In the genomic region with DNA sequence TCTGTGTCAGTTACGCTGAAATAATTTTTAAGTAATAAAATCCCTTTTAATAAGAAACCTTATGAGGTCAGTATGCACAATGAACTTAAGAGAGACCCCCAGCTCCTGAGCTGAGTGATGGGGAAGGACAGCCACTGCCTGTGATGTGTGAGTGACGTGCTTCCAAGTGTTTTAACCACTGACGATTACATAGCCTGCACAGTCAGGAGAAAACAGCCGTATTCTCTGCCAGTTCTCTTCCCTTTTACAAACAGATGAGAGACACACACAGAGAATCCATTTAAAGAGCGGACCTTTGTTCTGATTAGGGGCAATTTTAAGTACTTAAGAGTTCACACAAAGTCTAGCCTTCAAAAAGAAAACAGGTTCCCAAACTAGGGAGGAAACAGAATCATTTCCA, we compare ENCODE assay signal across 10 mouse cellular contexts. TPM values are rescaled to one million over a fixed set of nuclear protein-coding genes. Genes with fewer than 3 reads are reported as not detected.
DNase-seq lines count a peak whose midpoint lies in the region; ATAC-seq and TF ChIP-seq lines count a peak whose summit lies in the region.
"Had no signal": no experiment of that assay in that cellular context is flagged by ENCODE, and none has a peak within 500 bp of the region (broad histone marks: within the 10 kb centered on the region; RNA-seq: fewer than 3 reads in every experiment).

No protein-coding gene starts in this region.

- H3K79me2 ChIP-seq in CH12.LX (replicated peaks; ENCODE audit: control insufficient read depth, extremely low read depth, insufficient read depth, poor library complexity, severe bottlenecking), result peaks cover 16% of the 10 kb centered on the region

- no peak for TF ChIP-seq CTCF in CH12.LX (conservative IDR thresholded peaks at IDR 0.05 in 1 of 2, IDR thresholded peaks at IDR 0.05 in 1 of 2; ENCODE audit: low read depth in 2 of 2, low read length in 2 of 2)
- no peak for TF ChIP-seq CTCF in forebrain, postnatal 0 days (IDR thresholded peaks at IDR 0.05; ENCODE audit: low read depth)
- no peak for TF ChIP-seq CTCF in liver, embryonic 14.5 days (IDR thresholded peaks at IDR 0.05; ENCODE audit: low read depth)

- no peaks in the 10 kb centered on the region for H3K36me3 ChIP-seq in heart, embryonic 11.5 days (ENCODE audit: control insufficient read depth, insufficient read depth, low read length)
- H3K36me3 ChIP-seq in CH12.LX (replicated peaks in 1 of 2; ENCODE audit: control insufficient read depth in 1 of 2, insufficient read depth in 1 of 2, low read length in 1 of 2), result no peaks in the 10 kb centered on the region
- H3K36me3 ChIP-seq in forebrain, postnatal 0 days (ENCODE audit: insufficient read depth), result no peaks in the 10 kb centered on the region
- no peaks in the 10 kb centered on the region for H3K36me3 ChIP-seq in liver, embryonic 14.5 days (replicated peaks; ENCODE audit: control insufficient read depth, insufficient read depth, low read depth)

- peak overlapping the region; percentile 64; the same call in 1 of the 2 replicates for H3K4me3 ChIP-seq in heart, embryonic 11.5 days (ENCODE audit: low read depth, low read length)
- peak overlapping the region in 1 of 3 experiments; percentile 78 for H3K4me3 ChIP-seq in CH12.LX (replicated peaks in 1 of 3; ENCODE audit: low read depth in 2 of 3, low read length in 2 of 3, poor library complexity in 1 of 3)
- H3K4me3 ChIP-seq in forebrain, postnatal 0 days (ENCODE audit: low read depth, low read length), result peak overlapping the region; percentile 48
- H3K4me3 ChIP-seq in liver, embryonic 14.5 days (ENCODE audit: insufficient read depth in 1 of 2, low read depth in 2 of 2, low read length in 2 of 2), result no peak overlapping the region

- H3K27ac ChIP-seq in heart, embryonic 11.5 days (ENCODE audit: low read depth, low read length), result 0 out of 2 replicates have a peak overlapping the region, but pooled peaks have one; percentile 35
- H3K27ac ChIP-seq in CH12.LX (ENCODE audit: insufficient read depth, low read depth), result no peak overlapping the region
- peak overlapping the region; percentile 46; the same call in 1 of the 2 replicates for H3K27ac ChIP-seq in forebrain, postnatal 0 days (ENCODE audit: low read depth, low read length)
- H3K27ac ChIP-seq in liver, embryonic 14.5 days, result no peak overlapping the region
- H3K27ac ChIP-seq: macrophage had no signal

- H3K4me2 ChIP-seq in heart, embryonic 11.5 days, result peak overlapping the region; percentile 89
- H3K4me2 ChIP-seq in CH12.LX (ENCODE audit: insufficient read depth, low read depth, poor library complexity, severe bottlenecking), result peak overlapping the region; percentile 44
- peak overlapping the region; percentile 88 for H3K4me2 ChIP-seq in forebrain, postnatal 0 days (ENCODE audit: low read depth)
- peak overlapping the region; percentile 61 for H3K4me2 ChIP-seq in liver, embryonic 14.5 days (ENCODE audit: low read depth)

- dilution Hi-C loops in CH12.LX (cut with MboI; ENCODE audit: extremely low pct_ligation_motif_present, extremely low pct_unique_long_range_greater_than_20kb, low sequenced_read_pairs), result no loop called here

- intact Hi-C loops in heart, postnatal 25 days (cut with DNase I), result loop anchor here (5.0 kb wide), 1 partner anchor 40 kb away; no protein-coding TSS in a partner anchor
- intact Hi-C loops in left cerebral cortex, postnatal 10 days (cut with DNase I), result no loop called here

- no peaks in the 10 kb centered on the region for H3K9me3 ChIP-seq in heart, embryonic 11.5 days (replicated peaks; ENCODE audit: control insufficient read depth, low read length)
- H3K9me3 ChIP-seq in CH12.LX (replicated peaks; ENCODE audit: low read length), result no peaks in the 10 kb centered on the region
- H3K9me3 ChIP-seq in forebrain, postnatal 0 days (ENCODE audit: low read length), result no peaks in the 10 kb centered on the region
- no peaks in the 10 kb centered on the region for H3K9me3 ChIP-seq in liver, embryonic 14.5 days (ENCODE audit: control insufficient read depth, low read length)

- no peak for ATAC-seq in heart, embryonic 11.5 days (replicated peaks; ENCODE audit: insufficient number of reproducible peaks, low FRiP score, low TSS enrichment)
- ATAC-seq in forebrain, postnatal 0 days, result peak; percentile 74
- ATAC-seq in liver, embryonic 14.5 days (ENCODE audit: insufficient read depth), result no peak

- TF ChIP-seq RAD21 in CH12.LX (IDR thresholded peaks at IDR 0.05; ENCODE audit: low read depth, low read length), result no peak

- in situ Hi-C loops in CH12.LX (cut with MboI; ENCODE audit: low pct_ligation_motif_present, low pct_unique_long_range_greater_than_20kb, low sequenced_read_pairs), result loop anchor here (5.0 kb wide), 1 partner anchor 40 kb away; no protein-coding TSS in a partner anchor

- 42% methylated on average over 5 of the region's 5 CpGs for WGBS in heart, embryonic 11.5 days (ENCODE audit: insufficient replicate concordance)
- 28% methylated on average over 5 of the region's 5 CpGs for WGBS in forebrain, postnatal 0 days
- WGBS in liver, embryonic 14.5 days (ENCODE audit: insufficient replicate concordance), result 38% methylated on average over 5 of the region's 5 CpGs

- DNase-seq in heart, postnatal 25 days (ENCODE audit: low spot score), result no peak
- DNase-seq in CH12.LX (ENCODE audit: extremely low read depth), result no peak
- DNase-seq in forebrain, postnatal 0 days, result no peak
- DNase-seq in liver, embryonic 14.5 days (ENCODE audit: low read depth in 3 of 3, low spot score in 3 of 3), result no peak
- no peak for DNase-seq in left cerebral cortex, postnatal 10 days (ENCODE audit: extremely low spot score in 1 of 2, low spot score in 2 of 2)
- no peak for DNase-seq in ovary, adult 18-20 months (ENCODE audit: low spot score)
- DNase-seq in embryo, embryonic 11 days, result no peak
- DNase-seq: cerebellum, adult 9-10 months had no signal

- H3K4me1 ChIP-seq in heart, embryonic 11.5 days (ENCODE audit: control insufficient read depth, insufficient read depth, low read length), result no peaks in the 10 kb centered on the region
- peaks cover 10 to 25% of the 10 kb centered on the region in 2 experiments for H3K4me1 ChIP-seq in CH12.LX (ENCODE audit: control insufficient read depth in 1 of 2, insufficient read depth in 2 of 2)
- no peaks in the 10 kb centered on the region; the same call in 1 of the 2 replicates for H3K4me1 ChIP-seq in forebrain, postnatal 0 days (ENCODE audit: insufficient read depth)
- H3K4me1 ChIP-seq in liver, embryonic 14.5 days (replicated peaks; ENCODE audit: control insufficient read depth in 2 of 2, insufficient read depth in 2 of 2, low read length in 1 of 2), result no peaks in the 10 kb centered on the region

- no peak for TF ChIP-seq POLR2A in CH12.LX (IDR thresholded peaks at IDR 0.05; ENCODE audit: low read depth, low read length)

- no peak for TF ChIP-seq EP300 in CH12.LX (IDR thresholded peaks at IDR 0.05; ENCODE audit: low read length)
- TF ChIP-seq EP300 in liver, embryonic 14.5 days (IDR thresholded peaks at IDR 0.05; ENCODE audit: low read depth), result no peak

- peak overlapping the region; percentile 77 for H3K9ac ChIP-seq in heart, embryonic 11.5 days (ENCODE audit: low read depth, low read length)
- H3K9ac ChIP-seq in CH12.LX (ENCODE audit: insufficient read depth, low read depth), result peak overlapping the region; percentile 9; the same call in 1 of the 2 replicates
- peak overlapping the region; percentile 62 for H3K9ac ChIP-seq in forebrain, postnatal 0 days
- no peak overlapping the region for H3K9ac ChIP-seq in liver, embryonic 14.5 days (replicated peaks)

- no peaks in the 10 kb centered on the region for H3K27me3 ChIP-seq in heart, embryonic 11.5 days (ENCODE audit: control insufficient read depth, insufficient read depth, low read length)
- no peaks in the 10 kb centered on the region for H3K27me3 ChIP-seq in CH12.LX (replicated peaks)
- no peaks in the 10 kb centered on the region for H3K27me3 ChIP-seq in forebrain, postnatal 0 days (ENCODE audit: insufficient read depth, low read length)
- H3K27me3 ChIP-seq in liver, embryonic 14.5 days (ENCODE audit: control insufficient read depth, insufficient read depth, low read length), result no peaks in the 10 kb centered on the region; the same call in 1 of the 2 replicates

TF ChIP-seq in CH12.LX, 34 proteins besides CTCF, POLR2A, EP300 and RAD21 (continues in another document):
- no peak for TF ChIP-seq IRF4 (IDR thresholded peaks at IDR 0.05; ENCODE audit: low read depth, low read length)

RNA-seq across cellular contexts. Expression of gene Fgl2, which starts 0.5 kb away (rescaled TPM):
- 19.9 and 31.3 TPM in 2 replicates for polyA plus RNA-seq in heart, embryonic 11.5 days (2014; fragmentation: Nextera tagmentation; extraction: Ambion mirVana)
- 10 to 100 TPM; 31.9 to 37.7 TPM for total RNA-seq in heart, postnatal 25 days (2021)
- total RNA-seq in CH12.LX (2012; rRNA removed), result 7.9 and 10.4 TPM in 2 replicates
- total RNA-seq in CH12.LX (2014; rRNA removed), result 0.59 and 0.61 TPM in 2 replicates
- 0.41 and 0.48 TPM in 2 replicates for polyA plus RNA-seq in CH12.LX (2012; ENCODE audit: insufficient read length, low read depth)
- total RNA-seq in forebrain, postnatal 0 days (2014; rRNA removed), result 3.2 and 4.1 TPM in 2 replicates
- 0.70 and 1.1 TPM in 2 replicates for polyA plus RNA-seq in forebrain, postnatal 0 days (2015; fragmentation: Nextera tagmentation; extraction: Ambion mirVana)
- polyA plus RNA-seq in liver, embryonic 14.5 days (2012; rRNA removed), result 0.82 and 1.1 TPM in 2 replicates
- polyA plus RNA-seq in liver, embryonic 14.5 days (2014; fragmentation: Nextera tagmentation; extraction: Ambion mirVana), result 1.6 and 1.7 TPM in 2 replicates
- 1 to 10 TPM; 2.0 to 2.1 TPM for total RNA-seq in left cerebral cortex, postnatal 10 days (2021)

RNA-seq across cellular contexts. Expression of gene Ccdc146, which starts 52.6 kb away (rescaled TPM):
- 2.2 TPM in 2 replicates for polyA plus RNA-seq in heart, embryonic 11.5 days (2014; fragmentation: Nextera tagmentation; extraction: Ambion mirVana)
- 1 to 10 TPM; 3.0 to 3.6 TPM for total RNA-seq in heart, postnatal 25 days (2021)
- not detected in 2 replicates for total RNA-seq in CH12.LX (2012; rRNA removed)
- 0.17 and 0.27 TPM in 2 replicates for total RNA-seq in CH12.LX (2014; rRNA removed)
- 0.21 and 0.57 TPM in 2 replicates for polyA plus RNA-seq in CH12.LX (2012; ENCODE audit: insufficient read length, low read depth)
- total RNA-seq in forebrain, postnatal 0 days (2014; rRNA removed), result 0.77 and 1.1 TPM in 2 replicates
- polyA plus RNA-seq in forebrain, postnatal 0 days (2015; fragmentation: Nextera tagmentation; extraction: Ambion mirVana), result 0.62 and 1.7 TPM in 2 replicates
- polyA plus RNA-seq in liver, embryonic 14.5 days (2012; rRNA removed), result 0.04 TPM in 1 of 2 replicates, not detected in the other
- not detected in 2 replicates for polyA plus RNA-seq in liver, embryonic 14.5 days (2014; fragmentation: Nextera tagmentation; extraction: Ambion mirVana)
- under 1 TPM; 0.16 to 0.28 TPM for total RNA-seq in left cerebral cortex, postnatal 10 days (2021)
- polyA plus RNA-seq: macrophage had no signal

RNA-seq across cellular contexts. Expression of gene Fam185a, which starts 52.8 kb away (rescaled TPM):
- 8.0 and 10.0 TPM in 2 replicates for polyA plus RNA-seq in heart, embryonic 11.5 days (2014; fragmentation: Nextera tagmentation; extraction: Ambion mirVana)
- 10 to 100 TPM; 15.4 to 16.4 TPM for total RNA-seq in heart, postnatal 25 days (2021)
- total RNA-seq in CH12.LX (2012; rRNA removed) (16.0 and 16.1 TPM in 2 replicates), CH12.LX (2014; rRNA removed) (30.6 and 32.1 TPM in 2 replicates)
- polyA plus RNA-seq in CH12.LX (2012; ENCODE audit: insufficient read length, low read depth), result 12.5 and 13.4 TPM in 2 replicates
- total RNA-seq in forebrain, postnatal 0 days (2014; rRNA removed), result 11.1 and 14.2 TPM in 2 replicates
- 7.6 and 10.5 TPM in 2 replicates for polyA plus RNA-seq in forebrain, postnatal 0 days (2015; fragmentation: Nextera tagmentation; extraction: Ambion mirVana)
- 1.5 and 1.8 TPM in 2 replicates for polyA plus RNA-seq in liver, embryonic 14.5 days (2012; rRNA removed)
- 2.8 and 3.1 TPM in 2 replicates for polyA plus RNA-seq in liver, embryonic 14.5 days (2014; fragmentation: Nextera tagmentation; extraction: Ambion mirVana)
- total RNA-seq in left cerebral cortex, postnatal 10 days (2021), result 10 to 100 TPM; 11.6 to 12.5 TPM

Comparison
In these comparisons a context has a peak if more than half of its experiments do, and no peak if none do; other contexts are left out.
1. H3K27ac ChIP-seq: peak in heart, embryonic 11.5 days (single experiment) and forebrain, postnatal 0 days (single experiment); none in CH12.LX (single experiment) and liver, embryonic 14.5 days (single experiment).
2. H3K4me3 ChIP-seq: peak in heart, embryonic 11.5 days (single experiment) and forebrain, postnatal 0 days (single experiment); none in liver, embryonic 14.5 days (0 of 2).
3. Peak in every context shown above with its lines, with median percentiles within 50 percentile points of each other: H3K4me2 ChIP-seq.